Mouse (Mus musculus) cerebellum, postnatal 4 days (tissue): ENCODE data around the gene Mdfic.
A peak's percentile ranks its signal among the peaks of the same experiment; 100 is the strongest.
"Not testable (repeated sequence)": the region's sequence is repeated elsewhere in the genome, so short reads cannot be mapped to it uniquely, and the experiment has no call there.

Source experiments
- DNase-seq, 2 experiments: peaks; one replicate each; pipeline ENCODE4 v3.0.0; 2022; ENCODE audit warnings: low spot score in 2 of 2, mixed read lengths in 1 of 2

Gene Mdfic

DNA sequence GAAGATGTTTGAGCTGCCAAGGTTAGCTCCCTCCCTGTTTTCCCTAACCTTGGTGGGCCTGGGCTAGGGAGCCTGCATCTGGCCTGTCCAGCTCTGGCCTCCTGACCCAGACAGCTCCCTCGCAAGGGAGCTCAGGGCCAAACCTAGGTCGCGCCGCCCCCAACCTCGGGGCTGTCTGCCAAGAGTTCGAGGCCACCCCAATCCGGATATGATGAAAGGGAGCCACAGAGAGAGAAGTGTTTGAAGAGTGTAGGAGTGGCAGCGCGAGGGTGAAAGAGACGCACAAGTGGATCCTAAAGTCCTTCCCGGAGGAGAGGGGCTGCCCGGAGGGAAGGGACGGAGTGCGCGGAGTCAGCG, at the start of gene Mdfic:
TSS of gene Mdfic (plus strand) at position 201 of the 357 bp plus-strand sequence.
- DNase-seq = no peak

DNA sequence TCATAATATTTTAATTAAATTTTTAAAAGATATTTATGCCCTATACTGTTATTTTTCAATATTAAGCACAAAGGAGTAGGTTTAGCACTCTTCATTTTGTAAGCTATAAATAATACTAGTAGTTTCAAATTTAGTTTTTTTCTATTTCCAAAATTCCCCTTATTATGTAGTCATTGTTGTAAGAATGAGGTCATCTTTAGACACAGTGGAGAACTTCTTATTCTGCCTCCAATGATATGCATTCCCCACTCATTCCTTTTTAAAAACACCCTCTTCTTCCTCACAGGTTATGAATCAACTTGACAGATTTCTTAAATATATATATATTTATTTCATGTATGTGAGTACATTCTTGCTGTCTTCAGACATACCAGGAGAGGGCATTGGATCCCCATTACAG, 49.1 kb upstream of the Mdfic start:
- DNase-seq = no peak

DNA sequence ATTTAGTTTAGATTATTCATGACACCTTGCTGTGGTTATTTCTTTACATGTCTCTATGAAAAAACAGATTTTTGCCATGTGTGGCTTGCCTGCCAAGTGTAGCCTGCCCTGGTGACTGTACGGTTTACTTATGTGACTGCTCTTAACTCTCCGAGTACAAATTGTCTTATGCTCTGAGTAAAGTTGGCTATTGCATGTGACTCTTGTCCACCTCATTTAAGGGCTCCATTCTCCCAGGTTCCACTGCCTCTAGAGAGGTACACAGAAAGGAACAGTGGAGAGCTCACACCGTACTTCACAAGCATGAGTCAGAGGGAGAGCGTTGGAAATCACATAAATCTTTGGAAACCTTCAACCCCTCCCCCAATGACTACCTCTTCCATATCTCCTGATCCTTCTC, 10.4 kb upstream of the Mdfic start:
- no peak for DNase-seq

DNA sequence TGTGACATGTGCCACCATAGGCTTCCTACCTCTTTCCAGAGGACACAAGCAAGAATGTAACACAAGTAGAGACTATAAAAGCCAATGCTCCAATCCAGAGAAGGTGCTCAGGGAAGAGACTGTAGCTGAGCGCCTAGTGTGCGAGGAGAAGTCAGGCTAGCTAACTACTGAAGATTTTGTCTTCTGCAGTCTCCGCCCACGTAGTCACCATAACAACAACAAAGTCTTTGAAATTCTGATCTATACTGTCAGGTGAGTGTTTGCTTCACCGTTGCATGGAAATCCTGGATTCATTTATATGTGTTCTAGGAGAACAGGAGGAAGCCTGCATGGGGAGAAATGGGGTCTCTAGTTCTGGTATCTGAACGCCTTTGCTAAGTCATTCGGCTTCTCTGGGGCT, 9.8 kb upstream of the Mdfic start:
- no peak for DNase-seq

DNA sequence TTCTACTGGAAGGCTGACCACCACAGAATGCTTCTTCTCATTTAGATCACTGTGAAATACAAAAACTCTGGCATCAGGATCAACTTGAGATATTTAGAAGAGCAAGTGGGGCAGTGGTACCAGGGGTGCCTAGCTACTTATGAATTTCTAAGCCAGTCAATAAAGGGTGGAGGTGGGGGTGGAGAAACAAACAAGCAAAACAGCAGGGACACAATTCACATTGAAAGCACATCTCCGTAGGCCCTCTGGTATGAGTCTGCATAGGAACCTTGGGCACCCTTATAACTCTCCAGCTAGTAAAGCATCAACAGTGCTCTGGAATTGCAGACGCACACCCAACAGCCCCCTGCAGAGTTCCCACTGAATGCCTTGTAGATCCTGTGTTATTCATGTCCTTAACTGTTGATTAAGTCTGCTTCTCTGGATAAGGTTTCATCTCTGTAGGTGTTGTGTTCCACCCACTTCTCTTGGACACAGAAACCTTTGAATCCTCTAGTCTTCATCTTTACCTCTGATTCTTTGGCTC, 7.5 kb upstream of the Mdfic start:
- no peak for DNase-seq

DNA sequence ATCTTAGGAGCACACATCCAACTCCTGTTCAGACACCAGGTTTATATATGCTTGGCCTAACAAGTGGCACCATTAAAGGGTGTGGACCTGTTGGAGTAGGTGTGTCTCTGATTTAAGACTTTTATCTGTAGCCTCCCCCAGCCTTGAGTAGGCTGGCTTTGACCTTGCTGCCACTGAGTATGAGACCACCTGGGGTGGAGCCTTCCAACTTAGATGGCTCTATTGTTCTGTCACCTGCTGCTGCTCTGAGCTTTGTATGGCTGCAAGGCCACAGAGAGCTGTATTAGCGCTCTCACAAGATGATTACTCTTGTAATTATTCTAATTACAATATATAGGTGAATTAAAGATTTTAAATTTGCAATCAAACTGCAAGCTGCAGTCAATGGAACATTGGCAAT, 6.4 kb upstream of the Mdfic start:
- DNase-seq = not testable (repeated sequence)

DNA sequence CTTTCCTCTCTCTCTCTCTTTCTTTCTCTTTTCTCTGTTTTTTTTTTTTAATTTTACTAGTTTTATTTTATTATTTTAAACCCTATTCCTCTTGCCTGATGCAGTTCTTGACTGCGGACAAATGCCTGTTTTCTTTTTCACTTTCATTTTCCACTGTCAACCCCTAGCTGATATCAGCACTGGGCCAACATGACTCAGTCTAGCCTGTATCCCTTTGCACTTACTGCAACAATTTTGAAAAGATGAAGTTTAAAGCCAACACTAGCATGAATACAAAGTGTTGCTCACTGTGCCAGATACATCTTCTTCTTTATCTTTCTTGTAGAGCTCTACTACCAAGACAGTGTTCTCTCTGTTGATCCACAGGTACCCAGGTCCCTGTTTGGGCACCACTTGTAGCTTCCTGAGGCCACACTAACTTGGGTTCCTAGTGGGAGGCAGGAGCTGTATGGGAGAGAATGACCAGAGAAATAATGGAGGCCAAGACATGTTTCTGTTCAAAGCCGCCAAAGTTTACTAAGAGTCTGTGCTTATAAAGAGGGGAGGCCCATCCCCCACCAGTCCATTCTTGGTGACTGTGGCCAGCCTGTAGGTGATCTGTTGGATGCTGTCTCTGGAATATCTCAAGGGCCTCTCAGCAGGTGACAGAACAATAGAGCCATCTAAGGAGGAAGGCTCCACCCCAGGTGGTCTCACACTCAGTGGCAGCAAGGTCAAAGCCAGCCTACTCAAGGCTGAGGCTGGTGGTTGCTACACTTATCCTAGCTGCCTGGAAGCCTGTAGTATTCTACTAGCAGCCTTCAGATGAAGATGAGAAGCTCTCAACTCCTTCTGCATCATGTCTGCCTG, 5.2 kb upstream of the Mdfic start:
- DNase-seq = no peak

DNA sequence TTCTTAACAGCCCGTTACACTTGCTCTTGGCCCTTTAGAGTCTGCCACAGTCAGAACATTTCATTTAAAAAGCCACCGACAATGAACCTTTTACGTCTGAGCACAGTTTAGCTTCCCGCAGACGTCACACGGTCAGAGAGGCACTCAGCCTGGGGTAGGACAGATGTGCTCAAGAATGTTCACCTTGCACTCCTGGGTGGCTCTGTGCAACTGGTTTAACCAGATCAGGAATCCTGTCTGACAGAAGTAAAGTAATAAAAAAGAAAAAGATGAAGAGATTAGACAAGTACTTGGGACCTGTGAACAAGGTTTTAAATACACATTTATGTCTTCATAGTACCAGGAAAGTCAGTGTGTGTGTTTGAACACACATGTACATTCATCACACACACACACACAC, 542 bp upstream of the Mdfic start:
- DNase-seq = no peak

DNA sequence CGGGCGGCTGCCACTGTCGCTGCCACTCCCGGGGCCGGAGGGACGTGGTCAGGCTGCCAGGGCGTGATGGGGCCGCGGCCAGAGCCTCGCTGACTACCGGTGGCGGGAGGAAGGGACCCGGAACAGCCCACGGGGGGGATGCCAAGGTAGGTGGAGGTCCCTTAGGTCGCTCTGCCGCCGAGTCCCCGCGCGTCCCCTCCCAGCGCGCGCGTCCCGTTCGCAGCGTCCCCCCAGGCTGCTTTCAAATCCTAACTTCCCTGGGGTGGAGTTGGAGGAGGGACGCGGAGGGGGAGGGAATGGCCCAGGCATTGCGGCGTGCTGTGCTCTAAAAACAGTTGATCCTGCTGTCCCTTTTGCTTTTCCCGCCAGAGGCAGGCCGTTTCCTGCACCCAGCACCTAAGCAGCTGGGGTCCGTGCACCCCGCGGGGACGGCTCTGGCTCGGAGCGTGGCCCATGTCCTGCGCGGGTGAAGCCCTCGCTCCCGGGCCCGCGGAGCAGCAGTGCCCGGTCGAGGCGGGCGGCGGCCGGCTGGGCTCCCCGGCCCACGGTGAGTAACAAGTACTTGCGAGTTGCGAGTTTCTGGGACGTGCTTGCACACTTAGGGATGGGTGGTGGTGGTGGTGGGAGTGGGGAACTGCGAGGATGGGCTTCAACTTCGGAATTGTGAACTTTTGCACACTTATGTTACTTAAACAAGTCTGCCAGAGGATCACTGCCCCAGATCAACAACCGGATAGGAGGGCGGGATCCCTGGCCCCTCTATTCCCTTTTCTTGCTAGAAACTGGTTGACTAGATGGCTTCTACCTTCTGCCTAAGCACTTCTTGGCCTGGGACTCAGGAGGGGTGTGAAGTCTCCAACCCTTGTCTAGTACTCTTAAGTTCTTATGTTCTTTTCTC, 606 bp downstream of the Mdfic start:
- DNase-seq = peak in 1 of 2 experiments; percentile 37

DNA sequence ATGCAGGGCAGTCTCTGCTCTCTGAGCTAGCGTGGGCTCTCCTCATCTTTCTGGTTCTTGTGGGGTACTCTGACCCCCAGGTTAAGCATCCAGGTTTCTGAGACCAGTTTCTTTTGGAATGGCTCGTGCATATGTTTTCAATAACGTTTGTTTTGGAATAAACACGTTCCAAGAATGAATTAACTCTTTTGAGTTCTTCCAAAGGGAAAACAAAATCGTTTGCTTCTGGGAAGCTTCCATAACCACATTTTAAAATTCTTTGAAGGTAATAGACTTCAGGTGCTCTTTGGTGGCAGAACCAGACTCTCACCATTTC, 1.2 kb downstream of the Mdfic start:
- no peak for DNase-seq

DNA sequence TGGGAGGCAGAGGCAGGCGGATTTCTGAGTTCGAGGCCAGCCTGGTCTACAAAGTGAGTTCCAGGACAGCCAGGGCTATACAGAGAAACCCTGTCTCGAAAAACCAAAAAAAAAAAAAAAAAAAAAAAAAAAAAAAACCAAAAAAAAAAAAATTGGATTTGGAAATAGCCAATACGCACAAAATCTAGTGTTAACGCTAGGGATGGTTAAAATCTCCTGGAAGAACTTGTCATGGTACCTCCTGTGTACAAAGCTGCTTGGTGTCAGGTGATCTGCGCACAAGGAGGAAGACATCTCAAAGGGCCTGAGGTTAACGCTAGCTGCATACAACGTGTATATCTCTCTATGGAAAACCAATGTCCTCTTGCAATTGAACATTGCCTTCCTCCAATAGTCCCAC, 2.2 kb downstream of the Mdfic start:
- not testable (repeated sequence) for DNase-seq

DNA sequence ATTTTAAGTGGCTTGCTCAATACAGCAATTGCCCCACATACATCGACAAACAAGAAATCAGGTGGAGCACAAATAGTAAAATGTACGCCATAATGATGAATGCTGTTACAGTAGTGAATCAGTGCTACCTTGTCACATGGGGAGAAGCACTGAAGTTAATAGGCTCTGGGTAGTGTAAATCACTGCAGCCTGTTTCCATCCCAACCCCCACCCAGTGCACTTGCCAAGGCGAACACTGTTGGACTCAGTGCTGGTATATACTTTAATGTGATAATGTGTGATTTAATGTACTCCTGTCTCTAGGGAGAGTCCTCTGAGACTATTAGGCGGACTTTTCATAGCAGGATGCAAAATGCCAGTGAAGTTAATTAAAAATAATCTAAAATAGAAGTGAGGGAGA, 3.8 kb downstream of the Mdfic start:
- no peak for DNase-seq

DNA sequence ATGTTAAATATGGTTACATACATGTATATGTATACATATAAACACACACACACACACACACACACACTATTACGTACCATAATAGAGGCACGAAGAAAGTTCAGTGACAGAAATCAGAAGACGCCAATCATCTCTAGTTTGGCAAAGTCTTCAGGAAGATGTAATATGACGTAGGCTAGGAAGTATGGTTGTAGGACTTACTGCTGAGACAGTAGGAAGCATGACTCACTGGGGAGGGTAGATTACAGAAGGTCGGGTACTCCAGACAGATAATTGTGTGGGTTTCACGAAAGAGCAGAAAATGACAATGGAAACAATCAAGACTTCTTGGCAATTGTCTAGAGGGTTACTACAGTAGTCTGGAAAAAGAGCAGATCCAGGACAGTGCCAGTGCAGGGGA, 6.0 kb downstream of the Mdfic start:
- DNase-seq = no peak

DNA sequence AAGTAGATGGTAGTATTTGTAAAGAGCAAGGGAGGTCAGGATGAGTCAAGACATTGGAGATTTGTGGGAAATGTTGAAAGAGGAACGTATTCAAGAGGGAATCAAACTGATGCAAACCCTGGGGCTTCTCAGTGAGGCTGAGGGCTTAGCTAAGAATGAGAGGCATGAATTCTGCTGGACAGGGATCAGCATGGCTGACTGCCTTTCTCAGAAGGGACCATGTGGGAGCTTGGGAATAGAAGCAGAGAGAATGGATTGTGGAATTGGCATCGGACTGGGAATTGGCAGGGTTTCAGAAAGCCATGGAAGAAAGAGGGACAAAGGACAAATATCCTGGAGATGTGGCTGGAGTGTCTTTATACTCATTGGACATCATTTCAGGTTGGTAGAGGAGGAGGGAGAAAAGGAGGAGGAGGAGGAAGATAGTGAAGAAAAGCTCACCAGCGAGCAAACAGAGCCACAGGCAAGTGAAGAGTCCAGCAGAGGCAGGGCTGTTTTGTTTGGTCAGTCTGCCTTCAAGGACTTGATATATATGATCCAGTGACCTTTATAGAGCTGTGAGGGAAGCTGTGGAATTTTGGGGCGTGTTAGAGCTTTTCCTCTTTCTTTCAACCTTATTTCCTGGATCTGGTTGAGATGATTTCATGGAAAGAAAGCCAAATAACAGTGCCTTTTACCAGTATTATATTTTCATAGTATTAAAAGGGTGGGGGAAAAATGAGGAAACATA, 7.4 kb downstream of the Mdfic start:
- no peak for DNase-seq

DNA sequence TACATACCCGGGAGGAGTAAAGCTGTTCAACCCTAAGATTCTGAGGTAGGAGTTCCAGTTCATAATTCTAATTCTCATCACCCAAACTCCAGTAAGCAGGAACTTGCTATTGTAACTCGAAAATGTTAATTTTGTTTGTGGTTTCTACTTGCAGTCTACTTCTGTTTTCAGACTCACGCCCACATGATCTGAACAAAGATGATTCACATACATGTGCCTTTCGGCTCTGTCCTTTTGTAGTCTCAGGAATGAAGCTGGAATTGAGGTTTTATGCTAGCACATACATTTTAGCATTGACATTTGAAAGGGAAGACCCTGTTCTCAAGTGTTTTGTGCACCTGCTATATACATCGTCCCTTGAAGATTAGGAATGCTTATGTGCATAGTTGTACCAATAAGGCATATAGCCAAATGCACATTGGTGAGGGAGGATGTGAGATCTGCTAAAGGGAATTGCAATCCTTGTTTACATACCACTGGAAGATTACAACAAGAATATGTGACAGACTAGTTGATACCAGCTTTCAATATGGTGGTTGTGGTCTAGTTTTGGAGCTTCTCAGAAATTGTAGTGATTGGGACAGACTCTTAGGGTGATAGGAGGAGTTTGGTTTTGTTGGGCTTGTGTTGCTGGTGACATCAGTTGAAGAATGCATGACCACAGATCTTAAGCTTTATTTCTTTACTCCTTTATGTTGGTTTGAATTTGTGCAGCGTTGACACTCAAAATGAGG, 8.6 kb downstream of the Mdfic start:
- DNase-seq = no peak

DNA sequence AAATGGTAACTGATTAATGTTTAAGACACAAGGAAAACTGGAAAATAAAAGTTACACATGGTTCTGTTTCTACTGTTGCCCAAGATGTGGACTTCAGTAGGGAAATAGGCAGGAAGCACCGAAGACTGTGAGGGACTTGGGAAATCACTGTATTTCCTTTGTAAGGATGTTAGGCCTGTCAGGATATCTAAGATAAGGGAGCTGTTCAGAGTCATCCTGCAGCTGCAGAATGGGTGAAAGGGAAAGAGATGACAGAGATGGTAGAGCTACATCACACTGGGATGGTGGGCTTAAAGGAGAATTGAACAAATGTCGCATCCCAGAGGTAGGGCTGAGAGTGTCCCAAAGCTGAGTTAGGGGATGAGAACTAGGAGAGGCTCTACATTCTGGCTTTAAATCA, 9.8 kb downstream of the Mdfic start:
- DNase-seq = no peak

DNA sequence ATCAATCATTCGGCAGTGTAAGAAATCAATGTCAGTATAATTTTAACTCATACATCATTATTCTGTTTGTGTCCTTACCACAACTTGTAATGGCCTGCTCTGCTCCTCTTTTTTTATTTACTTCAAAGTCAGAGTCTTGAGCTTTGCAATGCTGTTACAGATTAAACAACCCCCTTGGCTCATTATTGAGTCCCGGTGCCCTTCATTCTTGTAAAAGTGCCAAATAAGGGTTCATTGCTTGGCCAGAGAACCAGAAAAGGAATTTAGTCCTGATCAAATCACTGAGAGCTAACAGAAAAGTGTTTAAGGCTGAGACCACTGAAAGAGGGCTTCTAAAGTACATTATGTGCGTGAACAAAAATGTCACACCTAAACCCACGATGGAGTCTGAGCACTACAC, 10.2 kb downstream of the Mdfic start:
- DNase-seq = no peak

DNA sequence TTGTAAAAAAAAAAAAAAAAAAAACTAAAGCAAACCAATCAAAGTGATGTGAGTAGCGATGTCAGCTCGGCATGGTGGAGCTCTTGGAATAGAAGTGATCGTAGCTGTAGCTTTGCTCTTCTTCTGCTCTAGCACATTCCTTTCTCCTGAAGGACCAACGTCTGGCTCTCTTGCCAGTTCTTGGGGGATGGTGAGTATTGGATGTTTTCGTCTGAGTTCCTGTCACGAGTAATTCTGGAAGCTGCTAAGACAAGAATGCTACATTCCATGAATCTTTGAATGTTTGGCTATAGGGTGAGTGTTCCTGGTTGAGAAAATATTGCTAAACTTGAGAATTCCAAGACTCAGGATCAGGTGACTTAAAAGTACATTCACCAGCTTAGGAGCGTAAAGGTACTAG, 11.0 kb downstream of the Mdfic start:
- DNase-seq = no peak

DNA sequence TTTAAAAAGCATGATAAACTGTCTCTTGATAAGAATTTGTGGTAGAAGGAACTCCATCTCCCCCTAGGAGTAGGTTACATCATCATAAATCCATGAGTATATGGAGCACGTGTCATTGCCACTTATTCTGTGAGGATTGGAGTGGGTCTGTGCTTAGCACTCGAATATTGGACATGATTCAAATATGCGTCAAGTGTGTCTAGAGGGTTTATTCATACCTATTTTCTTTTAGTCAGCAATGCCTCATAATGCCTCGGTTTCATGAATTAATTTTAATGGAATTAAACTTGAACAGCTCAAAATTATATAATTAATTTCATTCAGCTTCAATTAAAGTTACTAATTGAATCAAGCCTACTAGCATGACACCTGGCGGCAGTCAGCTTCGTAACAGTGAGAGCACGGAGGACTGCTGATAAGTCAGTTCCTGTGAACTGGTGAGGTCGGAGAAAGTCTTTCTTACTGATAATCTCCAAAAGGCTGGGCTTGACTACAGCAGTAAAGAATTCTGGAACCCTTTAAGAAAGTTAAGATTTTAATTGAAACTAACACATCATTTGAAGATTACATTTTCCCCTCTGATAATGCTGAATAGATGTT, 17.0 kb downstream of the Mdfic start:
- DNase-seq = no peak

DNA sequence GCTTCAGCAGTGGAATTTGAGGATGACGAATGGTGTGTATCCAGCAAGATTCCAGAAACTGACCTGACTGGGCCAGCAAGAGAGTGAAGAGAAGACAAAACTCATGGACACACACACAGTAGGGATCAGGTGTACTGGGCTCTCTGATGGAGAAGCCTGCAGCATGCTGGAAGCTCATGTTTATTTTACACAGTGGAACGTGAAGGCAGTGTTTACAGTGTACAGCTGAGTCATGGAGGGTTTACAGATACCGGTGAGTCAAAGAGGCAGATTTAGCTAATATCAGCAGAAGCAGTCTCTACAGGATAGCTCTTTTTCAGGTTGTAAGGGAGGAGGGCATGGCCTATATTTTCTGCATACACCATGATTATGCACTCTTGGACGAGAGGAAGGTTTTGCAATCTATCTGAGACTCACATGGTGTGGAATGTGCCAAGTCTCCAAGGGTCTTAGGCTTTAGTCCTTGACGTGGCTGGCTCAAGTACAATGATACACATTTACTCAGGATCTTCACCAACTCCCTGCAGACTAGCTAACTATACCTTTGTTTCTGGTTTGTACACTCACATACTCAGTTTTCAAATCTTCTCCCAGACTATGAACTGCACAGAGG, 18.0 kb downstream of the Mdfic start:
- DNase-seq = no peak

DNA sequence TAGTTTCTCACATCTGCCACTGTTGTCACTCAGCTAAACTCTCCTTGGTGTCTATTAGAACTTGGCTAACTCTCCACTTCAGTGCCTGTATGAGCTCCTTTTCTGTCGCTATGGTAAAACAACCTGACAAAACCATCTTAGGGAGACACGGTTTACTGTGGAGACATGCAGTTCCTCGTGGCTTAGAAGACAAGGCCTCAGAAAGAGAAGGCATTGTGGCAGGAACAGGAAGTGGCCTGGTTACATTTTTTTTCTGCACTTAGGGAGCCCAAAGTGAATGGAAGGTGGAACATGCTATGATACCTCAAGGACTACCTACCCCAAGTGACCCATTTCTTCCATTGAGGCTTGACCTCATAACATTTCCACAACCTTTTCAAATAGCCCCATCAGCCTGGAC, 18.7 kb downstream of the Mdfic start:
- DNase-seq = no peak
